ENCODE assay signal across 20 mouse cellular contexts in the genomic region with DNA sequence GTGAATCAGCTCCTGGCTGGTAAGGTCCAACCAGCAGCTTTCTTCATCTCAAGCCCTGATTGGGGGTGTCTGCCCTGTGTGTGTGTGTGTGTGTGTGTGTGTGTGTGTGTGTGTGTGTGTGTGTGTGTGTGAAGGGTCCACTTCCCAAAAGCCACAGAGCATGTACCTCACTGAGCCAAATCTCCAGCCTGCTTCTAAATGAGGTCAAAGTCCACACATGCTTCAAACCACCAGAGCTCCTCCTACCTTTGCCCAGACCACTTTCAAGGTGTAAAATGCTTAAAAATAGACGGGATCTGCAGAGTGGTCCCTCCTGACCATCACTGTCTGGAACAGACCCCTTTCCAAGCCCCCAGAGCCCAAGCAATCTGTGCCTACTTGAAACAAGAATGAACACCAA. TPM values are rescaled to one million over a fixed set of nuclear protein-coding genes. Genes with fewer than 3 reads are reported as not detected.
DNase-seq lines count a peak whose midpoint lies in the region; TF ChIP-seq lines count a peak whose summit lies in the region.
"Had no signal": no experiment of that assay in that cellular context is flagged by ENCODE, and none has a peak within 500 bp of the region (broad histone marks: within the 10 kb centered on the region; RNA-seq: fewer than 3 reads in every experiment).

No protein-coding gene starts in this region.

- no peak overlapping the region for H3K4me3 ChIP-seq in gastrocnemius, adult 2 months
- no peak overlapping the region for H3K4me3 ChIP-seq in liver, adult 2 months (ENCODE audit: insufficient read depth, low read depth, low read length)
- H3K4me3 ChIP-seq: embryonic facial prominence, embryonic 10.5 days; forebrain, embryonic 12.5 days; hindbrain, embryonic 10.5 days; limb, embryonic 15.5 days; midbrain, embryonic 13.5 days; neural tube, embryonic 13.5 days had no signal

- TF ChIP-seq CTCF in gastrocnemius, adult 2 months (IDR thresholded peaks at IDR 0.05), result no peak
- TF ChIP-seq CTCF in liver, adult 2 months (IDR thresholded peaks at IDR 0.05; ENCODE audit: low read depth, low read length), result no peak

- DNase-seq in gastrocnemius, adult 2 months, result no peak
- DNase-seq in gastrocnemius, postnatal 4 days (ENCODE audit: low spot score in 2 of 2), result no peak
- peak; percentile 26 for DNase-seq in liver, adult 2 months (ENCODE audit: extremely low read depth, low read depth, low spot score)
- no peak for DNase-seq in liver
- DNase-seq in kidney, postnatal 36 days, result peak; percentile 52 to 70
- DNase-seq in urinary bladder, adult 2 months (ENCODE audit: low spot score), result no peak
- no peak for DNase-seq in ovary, postnatal 10 days (ENCODE audit: low spot score)
- no peak for DNase-seq in urinary bladder, postnatal 14 days (ENCODE audit: low spot score)
- DNase-seq: adrenal gland, postnatal 14 days; cerebellum, adult 2 months; liver, postnatal 0 days; thymus, adult 2 months had no signal

- no peaks in the 10 kb centered on the region for H3K79me2 ChIP-seq in liver, adult 2 months (ENCODE audit: control insufficient read depth, insufficient read depth, low read length)

- H3K36me3 ChIP-seq in liver, adult 2 months (ENCODE audit: control insufficient read depth, insufficient read depth, low read length), result no peaks in the 10 kb centered on the region
- H3K36me3 ChIP-seq: embryonic facial prominence, embryonic 10.5 days; forebrain, embryonic 12.5 days; hindbrain, embryonic 10.5 days; limb, embryonic 15.5 days; midbrain, embryonic 13.5 days; neural tube, embryonic 13.5 days had no signal

- no peaks in the 10 kb centered on the region for H3K27me3 ChIP-seq in liver, adult 2 months (ENCODE audit: control insufficient read depth, insufficient read depth, low read length)

- H3K9ac ChIP-seq in liver, adult 2 months (ENCODE audit: low read depth, low read length), result no peak overlapping the region
- H3K9ac ChIP-seq: forebrain, embryonic 12.5 days; limb, embryonic 15.5 days; liver, postnatal 0 days; midbrain, embryonic 13.5 days; neural tube, embryonic 13.5 days had no signal

- intact Hi-C loops in gastrocnemius, adult 2 months (cut with DNase I), result no loop called here

- peaks cover 2% of the 10 kb centered on the region; the same call in 1 of the 2 replicates for H3K4me1 ChIP-seq in liver, adult 2 months (ENCODE audit: control insufficient read depth, insufficient read depth, low read length)

- no peak for TF ChIP-seq POLR2A in liver, adult 2 months (IDR thresholded peaks at IDR 0.05; ENCODE audit: extremely low read depth, insufficient read depth, low read length)

- peak overlapping the region; percentile 21; the same call in 1 of the 2 replicates for H3K27ac ChIP-seq in gastrocnemius, adult 2 months
- H3K27ac ChIP-seq in liver, adult 2 months (replicated peaks; ENCODE audit: insufficient read depth, low read depth, low read length), result no peak overlapping the region
- H3K27ac ChIP-seq: forebrain, embryonic 12.5 days; hindbrain, postnatal 0 days; limb, embryonic 15.5 days; midbrain, embryonic 13.5 days; neural tube, embryonic 13.5 days had no signal

- WGBS in liver, adult 2 months, result 17% methylated on average over 1 of the region's 1 CpGs

RNA-seq across cellular contexts. Expression of a gene that starts 5.9 kb away (rescaled TPM):
- total RNA-seq in gastrocnemius, adult 2 months (2021), result under 1 TPM; 0.17 to 0.23 TPM
- 1 to 10 TPM; 1.3 to 2.1 TPM for total RNA-seq in gastrocnemius, postnatal 4 days (2021)
- total RNA-seq in liver, adult 2 months (2014; rRNA removed), result not detected in 2 replicates
- polyA plus RNA-seq in liver, adult 2 months (2012; rRNA removed), result 0.02 TPM in 2 replicates
- polyA plus RNA-seq in urinary bladder, adult 2 months (2012; rRNA removed), result 2.5 and 2.8 TPM in 2 replicates
- polyA plus RNA-seq: forebrain, embryonic 12.5 days; liver, postnatal 0 days; neural tube, embryonic 13.5 days had no signal

RNA-seq across cellular contexts. Expression of a gene that starts 27.1 kb away (rescaled TPM):
- not detected for total RNA-seq in gastrocnemius, adult 2 months (2021)
- under 1 TPM; 0.22 to 0.36 TPM for total RNA-seq in gastrocnemius, postnatal 4 days (2021)
- 0.47 TPM in 1 of 2 replicates, not detected in the other for total RNA-seq in liver, adult 2 months (2014; rRNA removed)
- not detected in 2 replicates for polyA plus RNA-seq in liver, adult 2 months (2012; rRNA removed)
- 0.28 and 0.39 TPM in 2 replicates for polyA plus RNA-seq in urinary bladder, adult 2 months (2012; rRNA removed)
- total RNA-seq: adrenal gland, postnatal 14 days; gastrocnemius, postnatal 10 days; hindbrain, postnatal 0 days had no signal
- polyA plus RNA-seq: embryonic facial prominence, embryonic 10.5 days; forebrain, embryonic 12.5 days; midbrain, embryonic 13.5 days; neural tube, embryonic 13.5 days had no signal

RNA-seq across cellular contexts. Expression of a gene that starts 45.3 kb away (rescaled TPM):
- 1 to 10 TPM; 2.0 to 2.6 TPM for total RNA-seq in gastrocnemius, adult 2 months (2021)
- 1 to 10 TPM; 8.7 to 9.8 TPM for total RNA-seq in gastrocnemius, postnatal 4 days (2021)
- total RNA-seq in liver, adult 2 months (2014; rRNA removed), result 1.4 and 1.7 TPM in 2 replicates
- polyA plus RNA-seq in liver, adult 2 months (2012; rRNA removed), result 2.3 and 2.5 TPM in 2 replicates
- 19.7 and 19.8 TPM in 2 replicates for polyA plus RNA-seq in urinary bladder, adult 2 months (2012; rRNA removed)

Comparison
In these comparisons a context has a peak if more than half of its experiments do, and no peak if none do; other contexts are left out.
1. DNase-seq: peak in liver, adult 2 months (single experiment) and kidney, postnatal 36 days (2 of 2); none in gastrocnemius, adult 2 months (single experiment), gastrocnemius, postnatal 4 days (0 of 2), liver (single experiment), urinary bladder, adult 2 months (single experiment), ovary, postnatal 10 days (single experiment) and urinary bladder, postnatal 14 days (single experiment).